Mouse (Mus musculus): ENCODE measurements around the gene Colq. TPM values are rescaled to one million over a fixed set of nuclear protein-coding genes. Genes with fewer than 3 reads are reported as not detected.

The Colq gene
- polyA plus RNA-seq, 2 experiments = 0.04 TPM; not detected in 1

- Histone ChIP-seq H3K4me1 (replicated peaks; ENCODE audit: control insufficient read depth in 2 of 2, insufficient read depth in 2 of 2, low read length in 1 of 2) (no peaks in the 10 kb centered on the region), H3K4me3 (ENCODE audit: insufficient read depth in 1 of 2, low read depth in 2 of 2, low read length in 2 of 2) (no peak overlapping the region), H3K27me3 (ENCODE audit: control insufficient read depth, insufficient read depth, low read length) (no peaks in the 10 kb centered on the region), H3K27ac (no peak overlapping the region), H3K4me2 (ENCODE audit: low read depth) (no peak overlapping the region), H3K9ac (replicated peaks) (no peak overlapping the region), H3K36me3 (replicated peaks; ENCODE audit: control insufficient read depth, insufficient read depth, low read depth) (no peaks in the 10 kb centered on the region), H3K9me3 (ENCODE audit: control insufficient read depth, low read length) (no peaks in the 10 kb centered on the region)
- ATAC-seq (ENCODE audit: insufficient read depth) (no peak), DNase-seq (ENCODE audit: low read depth in 3 of 3, low spot score in 3 of 3) (no peak)
- 23% methylated on average over 10 of the region's 10 CpGs for WGBS (ENCODE audit: insufficient replicate concordance)
- TF ChIP-seq CTCF (IDR thresholded peaks at IDR 0.05; ENCODE audit: low read depth) = no peak
- no peak for TF ChIP-seq EP300 (IDR thresholded peaks at IDR 0.05; ENCODE audit: low read depth)
Observed at GRCm38 (mm10) chr14:31576846-31577697, 14.1 kb downstream of the Colq start.

- H3K9ac ChIP-seq (replicated peaks) = no peak overlapping the region
- TF ChIP-seq EP300 (IDR thresholded peaks at IDR 0.05; ENCODE audit: low read depth) = no peak
- TF ChIP-seq CTCF (IDR thresholded peaks at IDR 0.05; ENCODE audit: low read depth) = no peak
- 67% methylated on average over 9 of the region's 9 CpGs for WGBS (ENCODE audit: insufficient replicate concordance)
- no peak overlapping the region for H3K27ac ChIP-seq
- no peaks in the 10 kb centered on the region for H3K9me3 ChIP-seq (ENCODE audit: control insufficient read depth, low read length)
- DNase-seq (ENCODE audit: low read depth in 3 of 3, low spot score in 3 of 3) (no peak), ATAC-seq (ENCODE audit: insufficient read depth) (no peak)
- H3K4me2 ChIP-seq (ENCODE audit: low read depth) = no peak overlapping the region
- no peaks in the 10 kb centered on the region for H3K27me3 ChIP-seq (ENCODE audit: control insufficient read depth, insufficient read depth, low read length)
- H3K36me3 ChIP-seq (replicated peaks; ENCODE audit: control insufficient read depth, insufficient read depth, low read depth) = no peaks in the 10 kb centered on the region
- H3K4me1 ChIP-seq (replicated peaks; ENCODE audit: control insufficient read depth in 2 of 2, insufficient read depth in 2 of 2, low read length in 1 of 2) = peaks cover 1% of the 10 kb centered on the region in 2 experiments; a peak in 1 of 4 replicates
- no peak overlapping the region for H3K4me3 ChIP-seq (ENCODE audit: insufficient read depth in 1 of 2, low read depth in 2 of 2, low read length in 2 of 2)
Observed at GRCm38 (mm10) chr14:31575866-31576265, 15.3 kb downstream of the Colq start.

GRCm38 (mm10) chr14:31574903-31575665 lies 16.1 kb downstream of the Colq start:
- H3K36me3 ChIP-seq (replicated peaks; ENCODE audit: control insufficient read depth, insufficient read depth, low read depth) = no peaks in the 10 kb centered on the region
- TF ChIP-seq EP300 (IDR thresholded peaks at IDR 0.05; ENCODE audit: low read depth) = no peak
- TF ChIP-seq CTCF (IDR thresholded peaks at IDR 0.05; ENCODE audit: low read depth) = no peak
- DNase-seq (ENCODE audit: low read depth in 3 of 3, low spot score in 3 of 3) = no peak
- H3K27ac ChIP-seq = no peak overlapping the region
- no peak overlapping the region for H3K4me2 ChIP-seq (ENCODE audit: low read depth)
- no peaks in the 10 kb centered on the region for H3K9me3 ChIP-seq (ENCODE audit: control insufficient read depth, low read length)
- 69% methylated on average over 18 of the region's 18 CpGs for WGBS (ENCODE audit: insufficient replicate concordance)
- no peaks in the 10 kb centered on the region for H3K27me3 ChIP-seq (ENCODE audit: control insufficient read depth, insufficient read depth, low read length)
- no peak overlapping the region for H3K4me3 ChIP-seq (ENCODE audit: insufficient read depth in 1 of 2, low read depth in 2 of 2, low read length in 2 of 2)
- peaks cover 3 to 9% of the 10 kb centered on the region in 2 experiments; a peak in 3 of 4 replicates for H3K4me1 ChIP-seq (replicated peaks; ENCODE audit: control insufficient read depth in 2 of 2, insufficient read depth in 2 of 2, low read length in 1 of 2)
- no peak overlapping the region for H3K9ac ChIP-seq (replicated peaks)
- no peak for ATAC-seq (ENCODE audit: insufficient read depth)

GRCm38 (mm10) chr14:31572561-31573175 lies 18.5 kb downstream of the Colq start:
- 58% methylated on average over 9 of the region's 9 CpGs for WGBS (ENCODE audit: insufficient replicate concordance)

More at GRCm38 (mm10) chr14:31572561-31573175, 18.5 kb downstream of the Colq start:
- Histone ChIP-seq H3K9me3 (ENCODE audit: control insufficient read depth, low read length) (no peaks in the 10 kb centered on the region), H3K9ac (replicated peaks) (no peak overlapping the region), H3K4me1 (replicated peaks; ENCODE audit: control insufficient read depth in 2 of 2, insufficient read depth in 2 of 2, low read length in 1 of 2) (peaks cover 11 to 23% of the 10 kb centered on the region in 2 experiments), H3K4me3 (ENCODE audit: insufficient read depth in 1 of 2, low read depth in 2 of 2, low read length in 2 of 2) (no peak overlapping the region), H3K27ac (no peak overlapping the region), H3K4me2 (ENCODE audit: low read depth) (no peak overlapping the region), H3K36me3 (replicated peaks; ENCODE audit: control insufficient read depth, insufficient read depth, low read depth) (no peaks in the 10 kb centered on the region), H3K27me3 (ENCODE audit: control insufficient read depth, insufficient read depth, low read length) (no peaks in the 10 kb centered on the region)
- DNase-seq (ENCODE audit: low read depth in 3 of 3, low spot score in 3 of 3) = no peak
- no peak for ATAC-seq (ENCODE audit: insufficient read depth)
- TF ChIP-seq CTCF (IDR thresholded peaks at IDR 0.05; ENCODE audit: low read depth) = no peak
- TF ChIP-seq EP300 (IDR thresholded peaks at IDR 0.05; ENCODE audit: low read depth) = no peak

Data from liver, embryonic 14.5 days (tissue).